Mouse (Mus musculus) retina, embryonic 14.5 days (tissue): ENCODE results near the gene Usp2.

ENCODE experiments used
- DNase-seq: peaks from one replicate; pipeline ENCODE4 v3.0.0-alpha.2; 2015; ENCODE audit warnings: low spot score

The Usp2 gene

DNA sequence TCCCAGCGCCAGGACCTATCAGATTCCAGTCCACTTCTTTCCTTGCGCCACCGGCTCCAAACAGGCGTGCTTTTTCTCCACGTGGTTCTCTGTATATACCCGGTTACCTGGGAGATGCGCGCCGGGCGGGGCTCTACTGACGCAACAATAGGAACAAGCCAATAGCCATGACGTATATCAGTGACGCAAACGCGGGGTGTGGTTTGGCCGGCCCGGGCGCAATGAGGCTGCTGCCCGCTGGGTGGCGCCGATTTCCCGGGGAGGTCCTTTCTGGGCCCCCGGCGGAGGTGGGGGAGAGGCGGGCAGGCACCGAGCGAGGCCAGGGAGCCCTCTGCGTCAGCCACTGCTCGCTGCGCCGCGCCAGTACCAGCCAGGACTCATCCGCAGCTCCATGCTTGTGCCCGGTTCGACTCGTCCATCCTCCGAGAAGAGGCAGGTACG is at the start of gene Usp2:
TSS of gene Usp2 (plus strand) at position 237 of the 441 bp plus-strand sequence.
- DNase-seq = peak; percentile 99

GRCm38 (mm10) chr9:44017846-44018245 is 49.0 kb upstream of the Usp2 start:
- no peak for DNase-seq

DNA sequence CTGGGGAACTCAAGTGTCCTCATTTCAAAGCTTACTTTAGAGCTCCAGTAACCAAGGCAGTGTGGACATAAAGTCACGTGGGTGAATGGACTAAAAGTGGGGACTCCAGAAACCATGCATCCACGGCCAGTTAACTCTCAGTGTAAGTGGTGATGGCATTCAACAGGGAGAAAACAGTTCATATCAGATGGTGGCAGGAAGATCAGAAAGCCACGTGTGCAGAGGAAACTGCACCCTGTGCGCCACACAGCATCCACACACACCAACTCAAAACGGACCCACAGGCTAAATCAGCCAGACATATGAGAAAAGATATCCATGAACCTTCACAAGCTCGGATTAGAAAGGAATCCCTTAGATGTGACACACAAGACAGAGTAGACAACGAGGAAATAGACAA is 46.8 kb upstream of the Usp2 start:
- no peak for DNase-seq

GRCm38 (mm10) chr9:44022100-44022847 is 44.5 kb upstream of the Usp2 start:
- no peak for DNase-seq

GRCm38 (mm10) chr9:44024096-44024495 is 42.7 kb upstream of the Usp2 start:
- no peak for DNase-seq

- no peak for DNase-seq
Observed at GRCm38 (mm10) chr9:44029580-44030236, 37.1 kb upstream of the Usp2 start.

DNA sequence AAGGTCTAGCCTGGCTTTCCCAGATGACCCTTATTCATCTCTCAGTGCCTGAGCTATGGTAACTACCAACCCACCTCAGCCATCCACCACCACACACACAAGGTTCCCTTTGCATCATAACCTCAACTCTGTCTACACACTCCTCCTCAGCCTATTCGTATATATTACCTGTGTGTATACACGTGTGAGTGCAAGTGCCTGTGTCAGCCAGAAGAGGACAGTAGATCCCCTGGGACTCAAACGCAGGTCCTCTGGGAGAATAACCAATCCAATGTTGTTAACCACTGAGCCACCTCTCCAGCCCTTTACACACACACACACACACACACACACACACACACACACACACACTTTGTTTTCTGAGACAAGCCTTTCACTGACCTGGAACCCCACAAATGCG is 36.2 kb upstream of the Usp2 start:
- no peak for DNase-seq

DNA sequence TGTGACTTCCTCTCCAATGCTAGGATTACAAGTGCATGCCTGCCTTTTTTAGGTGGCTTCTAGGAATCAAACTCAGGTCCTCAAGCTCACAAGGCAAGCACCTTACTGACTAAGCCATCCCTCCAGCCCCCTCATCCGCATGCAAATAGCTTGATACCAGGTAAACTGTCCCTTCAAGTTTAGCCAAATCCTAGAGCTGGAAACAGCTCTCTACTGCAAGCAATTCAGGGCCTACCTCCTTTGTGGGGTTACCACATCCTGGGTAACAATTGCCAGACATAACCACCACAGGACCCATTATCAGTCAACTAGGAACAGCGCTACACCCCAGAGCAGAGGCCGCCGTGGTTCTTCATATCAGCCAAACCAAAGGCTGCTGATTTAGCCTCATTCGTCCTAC is 35.7 kb upstream of the Usp2 start:
- DNase-seq = no peak

GRCm38 (mm10) chr9:44031946-44032345 is 34.9 kb upstream of the Usp2 start:
- no peak for DNase-seq

DNA sequence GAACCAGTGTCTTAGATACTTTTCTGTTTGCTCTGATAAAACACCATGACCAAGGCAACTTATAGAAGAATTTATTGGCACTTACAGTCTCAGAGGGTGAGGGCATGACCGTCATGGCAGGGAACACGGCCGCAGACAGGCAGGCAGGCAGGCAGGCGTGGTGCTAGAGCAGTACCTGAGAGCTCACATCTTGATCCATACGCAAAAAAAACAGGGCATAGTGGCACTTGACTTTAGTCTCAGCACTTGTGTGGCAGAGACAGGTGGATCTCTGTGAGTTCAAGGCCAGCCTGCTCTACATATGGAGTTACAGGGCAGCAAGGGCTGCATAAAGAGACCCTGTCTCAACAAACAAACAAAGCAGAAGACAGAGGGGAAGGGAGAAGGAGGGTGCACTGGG is 33.5 kb upstream of the Usp2 start:
- no peak for DNase-seq

DNA sequence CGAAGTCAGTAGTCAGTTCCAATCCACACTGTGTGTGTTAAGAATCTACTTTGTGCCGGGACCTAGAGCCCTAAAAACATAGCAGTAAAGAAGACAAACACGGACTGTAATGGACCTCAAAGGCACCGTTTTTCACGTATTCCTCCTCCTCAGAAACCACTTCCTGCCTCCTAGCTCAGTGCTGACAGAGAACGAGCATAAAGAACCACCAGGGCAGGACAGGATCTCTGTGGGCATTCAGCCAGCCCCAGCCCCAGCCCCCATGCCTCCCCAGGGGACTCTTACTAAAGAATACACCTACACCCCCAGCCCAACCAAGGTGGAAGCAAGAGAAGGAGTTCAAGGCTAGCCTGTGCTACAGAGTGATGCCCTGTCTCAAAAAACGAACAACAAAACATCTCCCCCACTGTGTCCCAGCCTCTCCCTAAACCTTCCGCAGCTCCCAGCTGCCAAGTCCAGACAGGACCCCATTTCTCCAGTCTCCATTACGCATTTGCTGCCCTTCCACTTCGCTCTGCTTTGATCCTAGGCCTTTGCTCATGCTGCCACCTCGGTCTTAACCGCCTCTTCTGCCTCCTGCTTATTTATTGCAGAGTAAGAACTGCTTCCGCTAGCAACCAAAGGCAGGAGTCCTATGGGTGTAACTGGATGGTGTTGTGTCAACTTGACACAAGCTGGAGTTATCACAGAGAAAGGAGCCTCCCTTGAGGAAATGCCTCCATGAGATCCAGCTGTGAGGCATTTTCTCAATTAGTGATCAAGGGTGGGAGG is 32.7 kb upstream of the Usp2 start:
- DNase-seq = no peak

DNA sequence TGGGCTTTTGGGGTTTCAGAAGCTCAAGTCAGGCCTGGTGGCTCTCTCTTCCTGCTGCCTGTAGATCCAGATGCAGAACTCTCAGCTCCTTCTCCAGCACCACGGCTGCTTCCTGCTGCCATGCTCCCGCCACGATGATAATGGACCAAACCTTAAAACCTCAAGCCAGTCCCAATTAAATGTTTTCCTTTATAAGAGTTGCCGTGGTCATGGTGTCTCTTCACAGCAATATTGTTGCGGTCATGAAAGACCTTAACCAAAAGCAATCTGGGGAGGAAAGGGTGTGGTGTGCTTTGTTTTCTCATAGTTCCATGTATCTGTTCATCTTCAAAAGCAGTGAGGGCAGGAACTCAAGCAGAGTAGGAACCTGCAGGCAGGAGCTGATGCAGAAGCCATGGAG is 29.7 kb upstream of the Usp2 start:
- no peak for DNase-seq

DNA sequence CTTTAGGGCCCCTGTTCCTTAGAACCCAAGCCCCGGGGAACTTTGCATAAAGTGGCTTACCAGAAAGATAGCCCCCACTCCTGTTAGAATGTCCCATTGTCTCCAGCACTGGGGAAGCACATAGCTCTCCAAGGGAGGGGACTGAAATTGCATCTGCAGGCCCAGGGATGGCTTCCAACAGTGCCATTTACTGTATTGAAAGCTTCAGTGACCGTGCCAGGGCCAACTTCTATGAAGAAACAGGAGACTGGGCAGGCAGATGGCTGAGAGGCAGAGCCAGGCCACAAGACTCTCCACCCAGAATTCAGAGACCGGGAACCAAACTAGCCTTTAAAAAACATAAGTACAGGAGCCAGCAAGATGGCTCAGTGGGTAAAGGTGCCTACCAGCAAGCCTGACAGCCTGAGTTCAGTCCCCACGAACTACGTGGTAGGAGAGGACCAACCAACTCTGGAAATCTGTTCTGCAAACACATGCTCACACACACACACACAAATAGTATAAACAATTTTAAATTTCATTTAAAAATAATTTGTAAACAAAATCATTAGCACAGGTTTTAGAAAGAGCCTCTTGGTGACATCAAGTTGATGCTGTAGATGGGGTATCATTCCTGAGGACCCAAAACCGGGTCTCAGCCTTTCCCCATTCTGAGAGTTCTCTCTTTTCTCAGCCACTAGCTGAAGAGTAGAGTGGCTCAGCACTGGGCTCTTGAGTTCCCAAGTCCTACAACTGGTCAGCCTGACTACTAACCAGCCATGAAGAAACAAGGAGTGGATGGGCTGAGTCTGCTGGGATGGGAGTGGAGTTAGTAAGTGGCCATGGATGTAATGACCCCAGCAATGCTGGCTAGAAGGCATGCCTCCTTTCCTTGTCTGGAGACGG is 25.1 kb upstream of the Usp2 start:
- no peak for DNase-seq

DNA sequence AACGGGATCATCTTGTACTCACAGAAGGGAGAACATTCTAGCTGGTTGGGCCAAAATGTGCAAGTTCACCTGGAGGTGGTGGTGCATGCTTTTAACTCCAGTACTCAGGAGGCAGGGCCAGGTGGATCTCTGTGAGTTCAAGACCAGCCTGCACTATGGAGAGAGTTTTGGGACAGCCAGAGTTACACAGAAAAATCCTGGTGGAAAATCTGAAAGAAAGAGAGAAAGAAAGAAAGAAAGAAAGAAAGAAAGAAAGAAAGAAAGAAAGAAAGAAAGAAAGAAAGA is 24.5 kb upstream of the Usp2 start:
- no peak for DNase-seq

DNA sequence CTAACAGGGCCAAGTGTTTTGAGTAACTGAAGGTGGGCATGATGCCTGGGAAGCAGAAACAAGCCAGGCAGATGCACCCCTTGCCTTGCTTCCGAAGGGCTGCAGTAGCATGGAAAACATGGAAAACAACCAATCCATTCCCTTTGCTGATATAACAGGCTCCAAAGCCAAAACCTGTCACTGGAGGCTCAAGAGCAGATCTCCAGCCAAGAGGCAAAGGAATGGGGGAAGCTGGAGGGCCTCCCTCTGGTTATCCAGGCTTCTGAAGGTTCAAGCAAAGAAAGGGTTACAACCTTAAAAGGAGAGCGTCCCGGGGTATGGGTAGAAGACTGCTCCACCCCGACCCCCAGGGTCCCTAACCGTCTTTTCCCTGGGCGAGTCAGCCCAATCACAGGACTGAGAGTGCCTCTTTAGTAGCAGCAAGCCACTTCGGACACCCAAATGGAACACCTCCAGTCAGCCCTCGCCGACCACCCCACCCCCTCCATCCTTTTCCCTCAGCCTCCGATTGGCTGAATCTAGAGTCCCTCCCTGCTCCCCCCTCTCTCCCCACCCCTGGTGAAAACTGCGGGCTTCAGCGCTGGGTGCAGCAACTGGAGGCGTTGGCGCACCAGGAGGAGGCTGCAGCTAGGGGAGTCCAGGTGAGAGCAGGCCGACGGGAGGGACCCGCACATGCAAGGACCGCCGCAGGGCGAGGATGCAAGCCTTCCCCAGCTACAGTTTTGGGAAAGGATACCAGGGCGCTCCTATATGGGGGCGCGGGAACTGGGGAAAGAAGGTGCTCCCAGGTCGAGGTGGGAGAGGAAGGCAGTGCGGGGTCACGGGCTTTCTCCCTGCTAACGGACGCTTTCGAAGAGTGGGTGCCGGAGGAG is 23.7 kb upstream of the Usp2 start, which contains the start of gene Thy1:
TSS of gene Thy1 (plus strand) at position 549 of the 872 bp plus-strand sequence.
- DNase-seq = peak; percentile 46

- DNase-seq = no peak
Observed at GRCm38 (mm10) chr9:44043708-44044425, 23.0 kb upstream of the Usp2 start.

- DNase-seq = no peak
Observed at GRCm38 (mm10) chr9:44044426-44045157, 22.2 kb upstream of the Usp2 start.

DNA sequence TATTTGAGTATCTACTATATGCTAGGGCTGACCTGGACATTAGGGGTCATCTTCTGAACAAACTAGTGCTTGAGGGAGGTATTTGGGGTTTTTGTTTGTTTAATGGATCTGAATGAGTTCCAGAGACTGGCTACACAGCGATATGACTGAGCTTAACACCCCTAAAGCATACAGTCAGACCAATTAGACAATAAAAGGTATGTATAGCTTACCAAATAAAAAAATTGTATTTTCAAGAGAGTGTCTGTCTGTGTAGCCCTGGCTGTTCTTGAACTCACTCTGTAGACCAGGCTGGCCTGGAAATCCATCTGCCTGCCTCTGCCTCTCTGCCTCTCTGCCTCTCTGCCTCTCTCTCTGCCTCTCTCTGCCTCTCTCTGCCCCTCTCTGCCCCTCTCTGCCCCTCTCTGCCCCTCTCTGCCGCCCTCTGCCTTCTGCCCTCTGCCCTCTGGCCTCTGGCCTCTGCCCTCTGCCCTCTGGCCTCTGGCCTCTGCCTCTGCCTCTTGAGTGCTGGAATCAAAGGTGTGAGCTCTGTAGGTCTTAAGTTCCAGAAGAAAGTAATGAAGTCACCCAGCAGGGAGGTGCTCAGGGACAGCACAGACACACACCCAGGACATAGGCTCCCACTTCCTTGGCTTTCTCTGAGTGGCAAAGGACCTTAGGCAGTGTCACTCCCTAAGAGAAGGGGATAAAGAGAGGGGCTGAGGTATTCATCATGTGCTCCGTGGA is 21.5 kb upstream of the Usp2 start:
- no peak for DNase-seq

DNA sequence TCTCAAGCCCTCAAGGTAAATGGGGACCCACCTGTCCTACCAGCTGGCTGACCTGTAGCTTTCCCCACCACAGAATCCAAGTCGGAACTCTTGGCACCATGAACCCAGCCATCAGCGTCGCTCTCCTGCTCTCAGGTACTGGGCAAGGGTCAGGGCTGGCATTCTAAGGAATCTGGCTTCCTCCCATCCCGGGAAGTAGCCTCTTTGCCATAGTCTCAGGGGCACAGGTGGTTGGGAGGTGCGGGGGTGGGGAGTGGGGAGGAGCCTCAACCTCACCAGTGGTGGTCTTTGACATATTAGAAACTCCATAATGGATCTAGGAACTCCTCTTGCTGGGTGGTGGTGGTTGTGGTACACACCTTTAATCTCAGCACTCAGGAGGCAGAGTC is 20.9 kb upstream of the Usp2 start:
- no peak for DNase-seq
